Mouse (Mus musculus) heart, postnatal 14 days (tissue): Measurements from ENCODE around the gene Kdr. TPM values are rescaled to one million over a fixed set of nuclear protein-coding genes. Genes with fewer than 3 reads are reported as not detected.
"Not testable (repeated sequence)": the region's sequence is repeated elsewhere in the genome, so short reads cannot be mapped to it uniquely, and the experiment has no call there.

Experiments used
- DNase-seq, 2 experiments: peaks; one replicate each; pipeline ENCODE4 v3.0.0; 2021 to 2022
- intact Hi-C: fragments of 180-260 bp; cut with DNase I; formaldehyde crosslinking; loops from one replicate; pipeline ENCODE4 v1.15.1; 2025
- total RNA-seq, 2 experiments: library from RNA; stranded (reverse); gene quantifications; 2 replicates each; pipeline ENCODE4 v1.2.3; 2021

Kdr gene
- total RNA-seq, 2 experiments from 2014 or later: 89.7 to 101 TPM

DNA sequence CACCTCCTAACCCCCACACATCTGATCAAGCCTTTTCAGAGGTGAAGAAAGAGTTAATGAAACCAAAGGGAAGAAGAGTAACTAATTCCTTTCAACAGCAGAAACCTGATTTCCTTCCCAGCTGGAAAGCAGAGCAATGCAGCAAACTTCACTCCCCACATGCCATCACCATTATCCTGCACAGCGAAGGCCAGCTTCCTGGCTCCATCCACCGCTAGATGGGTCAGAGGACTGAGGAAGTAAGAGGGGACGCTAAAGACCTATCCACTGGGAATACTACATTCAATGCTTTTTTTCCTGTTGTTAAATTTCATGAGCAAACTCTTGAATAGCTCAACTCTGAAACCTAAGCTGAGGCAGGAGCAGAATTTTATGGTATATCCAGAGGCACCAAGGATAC is 8.4 kb downstream of the Kdr start:
- intact Hi-C loops: loop anchor here (5.0 to 10.0 kb wide), 2 partner anchors 33 to 145 kb away; no protein-coding TSS in a partner anchor
- DNase-seq: no peak

- DNase-seq: no peak
- intact Hi-C loops: no loop called here
Measured at GRCm38 (mm10) chr5:75962558-75962957, 15.7 kb downstream of the Kdr start.

DNA sequence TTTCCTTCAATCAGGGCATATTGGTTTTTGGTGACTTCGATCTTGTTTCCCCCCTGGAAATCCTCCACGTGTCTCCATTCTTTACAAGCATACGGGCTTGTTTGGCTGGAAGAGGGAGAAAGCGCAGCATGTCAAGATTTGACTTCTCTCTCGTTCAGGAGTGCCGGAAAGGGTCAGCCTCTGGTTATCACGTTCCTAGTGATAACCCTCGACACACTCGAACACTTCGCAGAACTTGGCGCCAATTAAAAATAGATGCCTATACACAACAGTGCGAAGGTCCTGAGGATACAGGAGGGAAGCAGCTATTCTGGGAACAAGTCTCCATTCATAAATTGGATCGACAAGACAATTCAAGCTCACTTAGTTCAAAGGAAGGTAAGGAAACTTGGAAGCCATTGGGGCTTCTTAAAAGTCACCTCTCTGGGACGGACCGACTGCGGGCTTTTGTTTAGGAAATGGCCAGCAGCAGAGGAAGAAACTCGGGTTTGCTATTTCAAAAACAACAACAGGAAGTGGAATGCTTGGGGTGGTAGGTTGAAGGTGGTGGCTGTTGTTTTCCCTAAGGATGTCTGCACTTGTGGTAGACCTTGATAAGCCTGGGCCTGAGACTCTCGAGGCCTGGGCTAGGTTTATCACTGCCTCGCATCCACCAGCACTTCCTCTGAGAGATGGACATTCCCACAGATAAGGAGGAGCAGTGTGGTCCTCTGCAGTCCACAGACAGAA is 16.4 kb downstream of the Kdr start:
- intact Hi-C loops: no loop called here
- DNase-seq: no peak

- DNase-seq: no peak
- intact Hi-C loops: no loop called here
Measured at GRCm38 (mm10) chr5:75959809-75960208, 18.4 kb downstream of the Kdr start.

- intact Hi-C loops: no loop called here
- DNase-seq: no peak
Measured at GRCm38 (mm10) chr5:75956526-75956925, 21.7 kb downstream of the Kdr start.

DNA sequence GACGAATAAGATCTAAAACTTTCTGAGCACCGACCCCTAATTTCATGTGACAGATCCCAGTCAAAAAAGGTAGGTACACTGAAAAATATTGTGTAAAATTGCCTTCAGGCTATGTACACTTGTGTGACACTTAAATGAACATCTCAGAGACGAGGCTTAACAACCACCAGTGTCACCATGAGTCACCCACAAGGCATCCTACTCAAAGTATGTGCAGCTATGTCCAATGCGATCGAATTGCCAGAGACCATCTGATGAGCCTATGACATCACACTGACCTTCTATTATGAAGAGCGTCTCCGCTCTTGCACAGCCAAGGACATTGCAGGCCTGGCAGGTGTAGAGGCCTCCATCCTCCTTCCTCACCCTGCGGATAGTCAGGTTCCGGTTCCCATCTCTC is 22.4 kb downstream of the Kdr start:
- intact Hi-C loops: no loop called here
- no peak for DNase-seq

DNA sequence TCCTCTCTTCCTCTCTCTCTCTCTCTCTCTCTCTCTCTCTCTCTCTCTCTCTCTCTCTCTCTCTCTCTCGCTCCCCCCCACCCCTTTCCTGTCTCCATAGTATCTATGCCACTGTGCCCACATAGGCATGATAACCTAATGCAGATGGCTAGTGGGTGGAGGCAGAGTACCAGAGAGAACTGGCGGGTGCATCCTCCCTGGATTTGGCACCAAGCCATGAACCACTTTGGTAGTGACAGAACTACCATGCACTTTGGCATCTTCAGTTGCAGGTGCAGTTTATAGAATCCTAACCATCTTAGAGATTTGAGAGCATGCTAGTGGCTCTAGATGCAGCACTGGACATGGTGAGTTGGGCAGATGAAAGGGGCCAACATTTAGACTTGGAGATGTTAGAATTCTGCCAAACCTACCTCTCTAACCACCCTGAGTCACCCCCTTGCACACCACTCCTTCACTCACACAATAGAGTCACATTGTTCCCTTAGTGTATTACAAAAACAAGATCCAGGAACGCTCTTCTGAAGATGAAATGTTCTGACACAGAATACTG is 23.4 kb downstream of the Kdr start:
- intact Hi-C loops: no loop called here
- no peak for DNase-seq

DNA sequence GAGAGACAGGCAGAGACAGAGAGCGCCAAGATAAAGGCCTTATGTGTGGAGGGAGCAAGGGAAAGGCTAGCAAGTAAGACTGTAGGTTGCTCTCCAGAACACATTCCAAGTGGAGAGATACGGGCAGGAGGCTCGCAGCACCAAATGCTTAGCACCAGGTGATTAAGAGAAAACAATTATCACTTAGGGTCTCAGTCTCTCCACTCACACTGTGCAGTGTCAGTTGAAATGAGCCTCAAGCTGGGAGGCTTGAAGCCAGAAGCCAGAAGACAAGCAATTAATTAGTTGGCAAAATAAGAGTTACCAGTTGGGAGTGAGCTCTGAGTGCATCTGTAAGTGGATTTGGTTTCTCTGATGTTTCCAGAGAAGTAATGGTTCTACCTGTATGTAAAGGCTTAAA is 24.0 kb downstream of the Kdr start:
- intact Hi-C loops: no loop called here
- DNase-seq: no peak

- intact Hi-C loops: no loop called here
- no peak for DNase-seq
Measured at GRCm38 (mm10) chr5:75952131-75952795, 26.0 kb downstream of the Kdr start.

DNA sequence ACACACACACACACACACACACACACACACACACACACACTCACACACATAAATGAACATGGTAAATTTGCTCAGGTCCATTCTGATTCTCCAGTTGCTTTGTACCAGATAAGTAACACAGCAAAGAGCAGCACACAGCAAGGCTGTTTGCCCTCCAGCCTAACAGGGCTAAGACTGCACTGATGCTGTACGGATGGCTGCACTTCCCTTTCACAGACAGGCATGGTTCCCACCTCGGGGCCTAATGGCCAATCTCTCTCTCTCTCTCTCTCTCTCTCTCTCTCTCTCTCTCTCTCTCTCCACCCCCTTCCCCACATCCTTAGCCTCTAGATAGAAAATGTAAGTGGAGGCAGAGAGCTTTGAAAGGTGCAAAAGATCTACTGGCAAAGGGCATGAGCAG is 27.4 kb downstream of the Kdr start:
- no peak for DNase-seq
- intact Hi-C loops: no loop called here

GRCm38 (mm10) chr5:75945394-75945793 is 32.9 kb downstream of the Kdr start:
- intact Hi-C loops: loop anchor here (10.0 kb wide), 1 partner anchor 169 kb away; no protein-coding TSS in a partner anchor
- DNase-seq: no peak

DNA sequence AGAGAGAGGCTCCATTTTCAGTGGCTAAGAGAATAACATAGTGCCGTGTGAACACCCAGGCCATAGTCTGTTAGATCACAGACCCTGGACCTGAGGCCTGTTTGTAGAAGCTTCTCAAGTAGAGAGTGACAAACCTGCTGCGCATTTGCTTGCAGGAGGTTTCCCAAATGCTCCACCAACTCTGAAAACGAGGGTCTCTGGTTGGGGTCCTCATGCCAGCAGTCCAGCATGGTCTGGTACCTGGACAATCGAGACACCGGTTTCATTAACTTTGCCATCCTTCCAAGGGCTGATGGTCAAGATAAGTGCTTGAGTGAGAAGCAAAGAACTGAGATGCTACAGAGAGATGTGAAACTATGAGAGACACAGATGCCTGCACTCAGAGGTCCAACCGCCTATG is 35.0 kb downstream of the Kdr start:
- intact Hi-C loops: loop anchor here (10.0 kb wide), 1 partner anchor 172 kb away; no protein-coding TSS in a partner anchor

DNA sequence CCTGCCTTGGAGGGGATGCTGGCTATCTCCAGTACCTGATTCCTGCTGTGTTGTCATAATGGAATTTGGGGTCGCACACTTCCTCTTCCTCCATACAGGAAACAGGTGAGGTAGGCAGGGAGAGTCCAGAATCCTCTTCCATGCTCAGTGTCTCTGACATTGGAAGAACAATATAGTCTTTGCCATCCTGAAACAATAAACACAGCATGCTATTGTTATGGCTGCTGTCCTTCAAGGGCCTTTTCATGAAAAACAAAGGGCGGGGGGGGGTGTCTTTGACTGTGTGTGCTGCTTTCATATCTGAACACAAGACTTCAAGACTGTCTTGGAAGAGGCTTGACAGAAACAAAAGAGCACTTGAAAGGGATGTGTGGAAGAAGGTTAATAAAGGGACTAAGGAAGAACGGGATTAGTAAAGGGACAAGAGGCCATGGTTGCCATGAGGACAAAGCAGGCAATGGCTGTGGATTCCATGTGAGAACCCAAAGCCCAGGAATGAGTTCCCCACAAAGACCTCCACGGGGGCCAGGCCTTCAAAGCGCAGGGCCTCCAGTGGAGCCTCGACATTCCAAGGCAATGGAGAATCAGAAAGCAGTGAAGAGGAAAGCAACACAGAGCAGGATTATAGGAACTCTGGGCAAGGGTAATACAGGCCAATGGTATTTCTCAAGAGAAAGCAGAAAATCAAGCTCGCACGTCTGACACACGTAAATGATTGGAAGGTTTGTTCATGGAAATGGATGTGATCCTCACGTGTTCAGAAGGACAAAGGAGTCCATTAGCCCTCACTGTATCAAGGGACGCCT is 36.3 kb downstream of the Kdr start:
- DNase-seq: no peak
- intact Hi-C loops: loop anchor here (10.0 kb wide), 1 partner anchor 173 kb away; no protein-coding TSS in a partner anchor

More for the DNA sequence above, 35.0 kb downstream of the Kdr start:
- no peak for DNase-seq

GRCm38 (mm10) chr5:75939144-75939732 is 39.0 kb downstream of the Kdr start:
- intact Hi-C loops: loop anchor here (2.0 to 5.0 kb wide), 2 partner anchors 33 to 62 kb away; no protein-coding TSS in a partner anchor
- DNase-seq: no peak

DNA sequence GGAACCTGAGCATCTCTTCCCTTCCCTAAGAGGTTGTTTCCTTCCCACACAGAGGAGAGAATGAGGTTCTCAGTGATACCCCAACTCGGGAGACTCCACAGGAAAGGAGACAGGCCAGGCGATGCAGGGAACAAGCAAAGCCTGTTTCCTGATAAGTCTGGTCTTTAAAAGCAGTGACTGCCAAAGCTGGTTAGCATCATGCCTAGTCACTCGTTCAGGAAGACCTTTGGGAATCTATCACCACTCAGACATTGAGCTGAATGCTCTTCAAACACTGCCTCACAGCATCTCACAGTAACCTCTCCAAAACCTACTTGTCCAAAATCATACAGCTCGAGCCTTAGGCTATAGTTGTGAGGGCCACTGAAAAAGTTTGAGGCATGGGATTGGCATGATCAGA is 40.2 kb downstream of the Kdr start:
- DNase-seq: no peak
- intact Hi-C loops: loop anchor here (2.0 to 5.0 kb wide), 2 partner anchors 34 to 61 kb away; no protein-coding TSS in a partner anchor

- intact Hi-C loops: loop anchor here (5.0 kb wide), 1 partner anchor 36 kb away; no protein-coding TSS in a partner anchor
- DNase-seq: no peak
Measured at GRCm38 (mm10) chr5:75936223-75936622, 42.0 kb downstream of the Kdr start.

GRCm38 (mm10) chr5:75935225-75935624 is 43.0 kb downstream of the Kdr start:
- no peak for DNase-seq
- intact Hi-C loops: loop anchor here (5.0 kb wide), 1 partner anchor 37 kb away; no protein-coding TSS in a partner anchor

- intact Hi-C loops: no loop called here
- DNase-seq: no peak
Measured at GRCm38 (mm10) chr5:75934201-75934600, 44.1 kb downstream of the Kdr start.

GRCm38 (mm10) chr5:75933521-75934044 is 44.7 kb downstream of the Kdr start:
- peak; percentile 85 to 89 for DNase-seq
- intact Hi-C loops: no loop called here

GRCm38 (mm10) chr5:75931458-75931857 is 46.8 kb downstream of the Kdr start:
- DNase-seq, intact Hi-C loops: not testable (repeated sequence)
